Mouse (Mus musculus): Measurements from ENCODE around the gene Aebp2. TPM values are rescaled to one million over a fixed set of nuclear protein-coding genes. Genes with fewer than 3 reads are reported as not detected.

Aebp2 gene
- polyA plus RNA-seq, 1 experiment from 2014 or later: 13.9 TPM

DNA sequence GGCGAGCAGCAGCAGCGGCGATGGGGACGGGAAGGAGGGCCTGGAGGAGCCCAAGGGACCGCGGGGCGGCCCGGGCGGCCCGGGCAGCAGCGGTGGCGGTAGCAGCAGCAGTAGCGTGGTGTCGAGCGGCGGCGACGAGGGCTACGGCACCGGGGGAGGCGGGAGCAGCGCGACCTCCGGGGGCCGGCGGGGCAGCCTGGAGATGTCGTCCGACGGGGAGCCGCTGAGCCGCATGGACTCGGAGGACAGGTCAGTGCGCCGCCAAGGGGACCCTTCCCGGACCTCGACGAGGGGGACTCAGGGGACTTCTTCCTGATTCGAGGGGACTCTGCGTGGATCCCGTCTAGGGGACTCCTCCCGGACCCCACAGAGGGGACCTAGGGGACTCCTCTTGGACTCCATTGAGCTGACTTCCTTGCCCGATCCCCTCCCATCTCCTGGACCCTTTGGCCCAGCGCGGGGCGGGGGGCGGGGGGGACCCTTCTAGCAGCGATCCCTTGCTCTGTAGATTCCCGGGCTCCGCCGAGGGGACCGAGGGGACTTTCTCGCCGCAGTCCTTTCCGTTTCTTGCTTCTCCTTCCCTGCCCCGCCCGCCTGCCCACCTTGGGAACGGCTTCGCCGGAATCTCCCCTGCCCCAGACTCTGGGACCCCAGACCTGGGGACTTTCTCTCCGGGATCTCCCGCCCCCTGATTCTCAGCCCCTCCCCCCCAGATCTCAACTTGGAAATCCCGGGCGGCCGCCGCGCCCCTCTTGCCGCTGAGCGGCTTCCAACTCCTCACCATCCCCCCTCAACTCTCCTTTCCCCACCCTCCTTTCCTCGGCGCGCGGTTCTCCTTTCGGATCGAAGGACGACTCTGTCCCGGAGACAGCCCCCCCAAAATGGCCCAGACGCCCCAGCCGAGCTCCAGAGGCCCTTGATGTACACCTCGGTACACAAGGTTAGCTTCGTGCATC is 1.9 kb downstream of the Aebp2 start:
- Histone ChIP-seq H3K4me1 (replicated peaks; ENCODE audit: insufficient read depth, low read length) (peaks cover 8% of the 10 kb centered on the region), H3K4me2 (ENCODE audit: low read length) (peak overlapping the region; percentile 79), H3K4me3 (replicated peaks; ENCODE audit: low read depth, low read length) (peak overlapping the region; percentile 96), H3K9me3 (replicated peaks; ENCODE audit: low read length) (no peaks in the 10 kb centered on the region), H3K27ac (peak overlapping the region; percentile 98), H3K27me3 (ENCODE audit: insufficient read depth, low read length) (no peaks in the 10 kb centered on the region), H3K36me3 (ENCODE audit: insufficient read depth, low read length) (no peaks in the 10 kb centered on the region), H3K9ac (ENCODE audit: low read depth, low read length) (peak overlapping the region; percentile 98)
- no peak for TF ChIP-seq CTCF (IDR thresholded peaks at IDR 0.05; ENCODE audit: low read depth)
- DNase-seq (ENCODE audit: low spot score): peak; percentile 60
- peak; percentile 34; the same call in 1 of the 2 replicates for ATAC-seq (replicated peaks; ENCODE audit: low FRiP score, low read depth)
- WGBS: under 1% methylated on average over 62 of the region's 80 CpGs

DNA sequence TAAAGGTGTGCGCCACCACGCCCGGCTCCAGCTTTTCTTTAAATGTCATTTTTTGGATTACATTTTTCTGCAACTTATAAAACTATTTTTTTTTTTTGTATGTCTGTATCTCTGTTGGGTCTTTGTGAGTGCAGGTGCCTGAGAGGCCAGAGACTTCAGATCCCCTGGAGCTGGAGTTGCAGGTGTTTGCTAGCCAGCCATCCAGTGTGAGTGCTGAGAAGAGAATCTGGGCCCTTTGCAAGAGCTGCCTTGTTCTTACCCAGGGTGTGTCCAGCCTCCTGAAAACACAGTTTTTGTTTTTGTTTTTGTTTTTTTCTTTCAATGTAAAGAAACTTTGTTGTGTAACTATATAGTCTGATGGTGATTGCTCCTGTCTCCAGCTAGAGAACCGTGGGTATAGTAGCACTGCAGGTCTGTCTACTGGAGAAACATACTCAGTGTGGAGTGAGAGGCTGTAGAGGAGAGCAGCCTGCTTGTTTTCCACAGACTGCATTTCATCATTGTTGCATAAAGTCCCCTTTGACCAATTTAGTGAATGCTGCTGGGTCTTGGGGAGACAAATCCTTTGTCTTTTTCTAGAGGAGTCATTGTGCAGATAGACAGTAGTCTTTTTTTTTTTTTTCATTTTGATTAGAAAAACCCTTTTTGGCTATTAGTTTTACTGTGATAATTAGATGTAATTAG is 6.9 kb downstream of the Aebp2 start:
- H3K36me3 ChIP-seq (ENCODE audit: insufficient read depth, low read length): peaks cover 4% of the 10 kb centered on the region; the same call in 1 of the 2 replicates
- ATAC-seq (replicated peaks; ENCODE audit: low FRiP score, low read depth) (no peak), DNase-seq (ENCODE audit: low spot score) (no peak)
- H3K27me3 ChIP-seq (ENCODE audit: insufficient read depth, low read length): no peaks in the 10 kb centered on the region
- peaks cover 8% of the 10 kb centered on the region for H3K4me1 ChIP-seq (replicated peaks; ENCODE audit: insufficient read depth, low read length)
- H3K27ac ChIP-seq: no peak overlapping the region
- 87% methylated on average over 4 of the region's 4 CpGs for WGBS
- H3K4me3 ChIP-seq (replicated peaks; ENCODE audit: low read depth, low read length): no peak overlapping the region
- TF ChIP-seq CTCF (IDR thresholded peaks at IDR 0.05; ENCODE audit: low read depth): no peak
- no peak overlapping the region for H3K9ac ChIP-seq (ENCODE audit: low read depth, low read length)
- H3K9me3 ChIP-seq (replicated peaks; ENCODE audit: low read length): no peaks in the 10 kb centered on the region
- H3K4me2 ChIP-seq (ENCODE audit: low read length): no peak overlapping the region

DNA sequence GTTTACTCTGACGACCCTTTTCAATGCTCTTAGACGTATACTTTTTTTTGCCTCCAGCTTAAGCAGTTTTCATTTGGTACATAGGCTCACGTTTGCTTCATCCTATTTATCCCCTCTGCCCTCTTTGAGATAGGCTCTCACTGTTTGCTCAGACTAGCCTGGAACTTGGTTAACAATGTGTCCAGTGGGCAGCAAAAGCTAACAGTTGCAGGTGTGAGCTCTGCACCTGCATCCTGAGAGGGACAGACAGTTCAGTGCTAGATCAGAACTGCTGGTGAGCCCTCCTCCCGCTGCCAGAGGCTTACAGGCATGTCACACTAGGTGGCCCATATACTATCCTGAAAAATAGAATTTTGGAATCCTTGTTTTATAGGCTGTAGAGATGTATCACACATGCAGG is 7.8 kb downstream of the Aebp2 start:
- H3K36me3 ChIP-seq (ENCODE audit: insufficient read depth, low read length): peaks cover 7% of the 10 kb centered on the region; the same call in 1 of the 2 replicates
- ATAC-seq (replicated peaks; ENCODE audit: low FRiP score, low read depth) (no peak), DNase-seq (ENCODE audit: low spot score) (no peak)
- H3K4me1 ChIP-seq (replicated peaks; ENCODE audit: insufficient read depth, low read length): peaks cover 8% of the 10 kb centered on the region
- H3K27me3 ChIP-seq (ENCODE audit: insufficient read depth, low read length): no peaks in the 10 kb centered on the region
- no peak overlapping the region for H3K4me2 ChIP-seq (ENCODE audit: low read length)
- no peak overlapping the region for H3K27ac ChIP-seq
- H3K9me3 ChIP-seq (replicated peaks; ENCODE audit: low read length): no peaks in the 10 kb centered on the region
- no peak for TF ChIP-seq CTCF (IDR thresholded peaks at IDR 0.05; ENCODE audit: low read depth)
- no peak overlapping the region for H3K9ac ChIP-seq (ENCODE audit: low read depth, low read length)
- no peak overlapping the region for H3K4me3 ChIP-seq (replicated peaks; ENCODE audit: low read depth, low read length)
- WGBS: 73% methylated on average over 4 of the region's 4 CpGs

DNA sequence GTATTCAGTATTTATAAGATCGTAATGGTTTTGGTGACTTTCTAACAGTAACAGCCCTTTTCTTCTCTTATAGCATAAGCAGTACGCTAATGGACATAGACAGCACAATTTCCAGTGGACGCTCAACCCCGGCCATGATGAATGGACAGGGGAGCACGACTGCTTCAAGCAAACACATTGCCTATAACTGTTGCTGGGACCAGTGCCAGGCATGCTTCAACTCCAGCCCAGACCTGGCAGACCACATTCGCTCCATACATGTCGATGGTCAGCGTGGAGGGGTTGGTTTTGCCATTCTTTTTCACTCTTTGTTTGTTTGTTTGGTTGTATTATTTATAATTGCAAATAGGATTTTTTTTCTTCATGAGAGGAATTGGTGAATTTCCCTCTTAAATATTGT is 11.2 kb downstream of the Aebp2 start:
- no peak for TF ChIP-seq CTCF (IDR thresholded peaks at IDR 0.05; ENCODE audit: low read depth)
- H3K27ac ChIP-seq: no peak overlapping the region
- H3K36me3 ChIP-seq (ENCODE audit: insufficient read depth, low read length): peaks cover 22% of the 10 kb centered on the region
- no peak overlapping the region for H3K4me2 ChIP-seq (ENCODE audit: low read length)
- H3K27me3 ChIP-seq (ENCODE audit: insufficient read depth, low read length): no peaks in the 10 kb centered on the region
- H3K9ac ChIP-seq (ENCODE audit: low read depth, low read length): no peak overlapping the region
- ATAC-seq (replicated peaks; ENCODE audit: low FRiP score, low read depth): no peak
- H3K4me3 ChIP-seq (replicated peaks; ENCODE audit: low read depth, low read length): no peak overlapping the region
- H3K4me1 ChIP-seq (replicated peaks; ENCODE audit: insufficient read depth, low read length): no peaks in the 10 kb centered on the region
- no peaks in the 10 kb centered on the region for H3K9me3 ChIP-seq (replicated peaks; ENCODE audit: low read length)
- no peak for DNase-seq (ENCODE audit: low spot score)
- 79% methylated on average over 8 of the region's 8 CpGs for WGBS

DNA sequence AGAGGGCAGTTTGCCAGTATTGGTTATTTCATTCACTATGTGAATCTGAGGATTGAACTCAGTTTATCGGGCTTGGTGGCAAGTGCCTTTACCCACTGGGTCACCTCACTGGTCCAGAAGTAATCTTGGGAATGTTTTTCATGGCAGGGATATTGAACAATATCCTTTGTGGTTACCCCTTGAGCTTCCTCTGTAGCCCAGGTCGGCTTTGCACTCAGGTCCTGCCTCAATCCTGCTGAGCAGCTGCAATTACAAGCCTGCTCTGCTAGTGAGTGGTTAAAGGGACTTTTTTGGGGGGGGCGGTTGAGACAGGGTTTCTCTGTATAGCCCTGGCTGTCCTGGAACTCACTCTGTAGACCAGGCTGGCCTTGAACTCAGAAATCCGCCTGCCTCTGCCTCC is 13.8 kb downstream of the Aebp2 start:
- H3K27me3 ChIP-seq (ENCODE audit: insufficient read depth, low read length): no peaks in the 10 kb centered on the region
- H3K36me3 ChIP-seq (ENCODE audit: insufficient read depth, low read length): peaks cover 38% of the 10 kb centered on the region
- H3K4me3 ChIP-seq (replicated peaks; ENCODE audit: low read depth, low read length): no peak overlapping the region
- H3K9ac ChIP-seq (ENCODE audit: low read depth, low read length): no peak overlapping the region
- 93% methylated on average over 4 of the region's 4 CpGs for WGBS
- H3K27ac ChIP-seq: no peak overlapping the region
- no peak for TF ChIP-seq CTCF (IDR thresholded peaks at IDR 0.05; ENCODE audit: low read depth)
- H3K9me3 ChIP-seq (replicated peaks; ENCODE audit: low read length): no peaks in the 10 kb centered on the region
- ATAC-seq (replicated peaks; ENCODE audit: low FRiP score, low read depth) (no peak), DNase-seq (ENCODE audit: low spot score) (no peak)
- no peaks in the 10 kb centered on the region for H3K4me1 ChIP-seq (replicated peaks; ENCODE audit: insufficient read depth, low read length)
- H3K4me2 ChIP-seq (ENCODE audit: low read length): no peak overlapping the region

DNA sequence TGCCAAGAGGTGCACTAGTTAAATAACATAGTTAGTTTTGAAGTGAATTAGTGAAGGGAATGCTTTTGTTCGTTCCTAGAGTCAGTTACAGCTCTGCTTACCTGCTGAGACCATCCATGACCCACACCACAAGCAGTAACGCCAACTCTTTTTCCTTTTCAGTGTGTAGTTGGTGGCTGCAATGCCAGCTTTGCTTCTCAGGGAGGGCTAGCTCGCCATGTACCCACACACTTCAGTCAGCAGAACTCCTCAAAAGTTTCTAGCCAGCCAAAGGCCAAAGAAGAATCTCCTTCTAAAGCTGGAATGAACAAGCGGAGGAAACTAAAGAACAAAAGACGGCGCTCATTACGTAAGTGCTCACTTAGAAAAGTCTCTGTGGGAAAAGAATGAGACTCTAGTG is 19.5 kb downstream of the Aebp2 start:
- WGBS: 94% methylated on average over 7 of the region's 7 CpGs
- H3K27ac ChIP-seq: no peak overlapping the region
- H3K36me3 ChIP-seq (ENCODE audit: insufficient read depth, low read length): peaks cover 42% of the 10 kb centered on the region
- no peak overlapping the region for H3K4me2 ChIP-seq (ENCODE audit: low read length)
- no peaks in the 10 kb centered on the region for H3K4me1 ChIP-seq (replicated peaks; ENCODE audit: insufficient read depth, low read length)
- no peaks in the 10 kb centered on the region for H3K27me3 ChIP-seq (ENCODE audit: insufficient read depth, low read length)
- no peak for TF ChIP-seq CTCF (IDR thresholded peaks at IDR 0.05; ENCODE audit: low read depth)
- no peak overlapping the region for H3K4me3 ChIP-seq (replicated peaks; ENCODE audit: low read depth, low read length)
- H3K9ac ChIP-seq (ENCODE audit: low read depth, low read length): no peak overlapping the region
- ATAC-seq (replicated peaks; ENCODE audit: low FRiP score, low read depth): no peak
- H3K9me3 ChIP-seq (replicated peaks; ENCODE audit: low read length): no peaks in the 10 kb centered on the region
- no peak for DNase-seq (ENCODE audit: low spot score)
